Mouse (Mus musculus) neural tube, embryonic 15.5 days (tissue): ENCODE data around the gene Mum1. TPM values are rescaled to one million over a fixed set of nuclear protein-coding genes. Genes with fewer than 3 reads are reported as not detected.
A peak's percentile ranks its signal among the peaks of the same experiment; 100 is the strongest.

ENCODE experiments used
- ATAC-seq: fragments of 200-750 bp; cut with Nextera tagmentation; 2 replicates; pipeline ENCODE4 v1.8.0; 2017; ENCODE audit warnings: mild to moderate bottlenecking, moderate TSS enrichment, moderate library complexity; ENCODE audit not compliant: low FRiP score
- H3K27ac ChIP-seq: fragments of 300-500 bp; sonication (generic); replicated peaks from 2 replicates; pipeline ENCODE4 v1.5.1; 2015; ENCODE audit warnings: mild to moderate bottlenecking, inconsistent platforms
- H3K27me3 ChIP-seq: fragments of 300-500 bp; sonication (generic); replicated peaks from 2 replicates; pipeline ENCODE4 v1.6.1; 2015; ENCODE audit warnings: inconsistent platforms
- H3K36me3 ChIP-seq: fragments of 300-500 bp; sonication (generic); 2 replicates; pipeline ENCODE4 v1.6.1; 2015; ENCODE audit warnings: inconsistent platforms
- H3K4me1 ChIP-seq: fragments of 300-500 bp; sonication (generic); 2 replicates; pipeline ENCODE4 v1.6.1; 2015; ENCODE audit warnings: inconsistent platforms
- H3K4me2 ChIP-seq: fragments of 300-500 bp; sonication (generic); 2 replicates; pipeline ENCODE4 v1.6.1; 2015; ENCODE audit warnings: inconsistent platforms, mild to moderate bottlenecking, moderate library complexity
- H3K4me3 ChIP-seq: fragments of 300-500 bp; sonication (generic); replicated peaks from 2 replicates; pipeline ENCODE4 v1.5.1; 2015; ENCODE audit warnings: mild to moderate bottlenecking, inconsistent platforms
- H3K9ac ChIP-seq: fragments of 300-500 bp; sonication (generic); replicated peaks from 2 replicates; pipeline ENCODE4 v1.6.1; 2015; ENCODE audit warnings: mild to moderate bottlenecking, inconsistent platforms
- H3K9me3 ChIP-seq: fragments of 300-500 bp; sonication (generic); replicated peaks from 2 replicates; pipeline ENCODE4 v1.6.1; 2016; ENCODE audit warnings: inconsistent platforms
- WGBS: fragments of 180-500 bp; shearing (Covaris S2); methylation state at CpG from one replicate; pipeline ENCODE4 v1.1.7; 2015; ENCODE audit warnings: mixed read lengths; 5-methylcytosine and 5-hydroxymethylcytosine counted together
- polyA plus RNA-seq: library from polyadenylated mRNA; unstranded; fragments of >200 nt; fragmentation: Nextera tagmentation; extraction: Ambion mirVana; gene quantifications from 2 replicates; pipeline ENCODE4 v1.2.1, GENCODE M21; 2015

Gene Mum1
- polyA plus RNA-seq, 1 experiment from 2014 or later, result 46.8 TPM

DNA sequence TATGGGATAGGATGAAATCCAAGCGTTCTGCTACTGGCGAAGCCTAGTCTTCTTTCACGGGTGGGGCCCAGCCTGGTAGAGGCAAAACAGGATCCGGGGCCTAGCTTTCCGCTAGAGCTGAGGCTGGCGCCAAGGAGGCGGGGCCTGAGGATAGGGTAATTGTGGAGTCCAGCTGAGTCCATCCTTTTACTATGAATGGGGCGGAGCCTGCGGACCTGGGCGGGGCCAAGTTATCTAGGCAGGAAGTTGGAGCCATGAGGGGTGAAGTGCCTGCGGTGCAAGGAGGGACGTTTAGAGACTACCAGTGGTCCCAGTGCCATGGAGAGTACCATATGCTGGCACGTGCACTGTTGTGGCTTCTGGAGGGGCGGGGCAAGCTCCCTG lies 35.3 kb downstream of the Mum1 start:
- Histone ChIP-seq H3K4me1 (peaks cover 54% of the 10 kb centered on the region), H3K36me3 (peaks cover 20% of the 10 kb centered on the region), H3K4me3 (peak overlapping the region; percentile 51), H3K27ac (peak overlapping the region; percentile 88), H3K27me3 (no peaks in the 10 kb centered on the region), H3K9ac (peak overlapping the region; percentile 59), H3K4me2 (peak overlapping the region; percentile 91), H3K9me3 (no peaks in the 10 kb centered on the region)
- WGBS, result under 1% methylated on average over 14 of the region's 14 CpGs
- ATAC-seq, result peak; percentile 53

DNA sequence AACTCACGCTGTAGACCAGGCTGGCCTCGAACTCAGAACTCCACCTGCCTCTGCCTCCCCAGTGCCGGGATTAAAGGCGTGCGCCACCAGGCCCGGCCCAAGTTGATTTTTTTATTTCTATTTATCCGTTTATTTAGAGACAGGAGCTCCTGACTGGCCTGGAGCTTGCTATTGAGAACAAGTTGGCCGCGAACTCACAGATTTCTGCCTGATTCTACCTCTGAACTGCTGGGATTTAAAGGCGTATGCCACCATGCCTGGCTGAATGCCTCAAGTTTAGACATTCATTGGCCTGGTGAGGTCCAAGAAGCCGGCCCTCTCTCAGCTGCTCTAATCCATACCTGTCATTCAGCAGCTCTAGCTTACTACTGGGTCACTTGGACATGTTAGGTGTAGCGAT lies 35.9 kb downstream of the Mum1 start:
- Histone ChIP-seq H3K27ac (peak overlapping the region; percentile 88; the same call in 1 of the 2 replicates), H3K27me3 (no peaks in the 10 kb centered on the region), H3K4me1 (peaks cover 60% of the 10 kb centered on the region), H3K4me2 (peak overlapping the region; percentile 91), H3K4me3 (peak overlapping the region; percentile 51), H3K9me3 (no peaks in the 10 kb centered on the region), H3K9ac (peak overlapping the region; percentile 59; the same call in 1 of the 2 replicates), H3K36me3 (peaks cover 15% of the 10 kb centered on the region)
- 76% methylated on average over 12 of the region's 12 CpGs for WGBS
- no peak for ATAC-seq

DNA sequence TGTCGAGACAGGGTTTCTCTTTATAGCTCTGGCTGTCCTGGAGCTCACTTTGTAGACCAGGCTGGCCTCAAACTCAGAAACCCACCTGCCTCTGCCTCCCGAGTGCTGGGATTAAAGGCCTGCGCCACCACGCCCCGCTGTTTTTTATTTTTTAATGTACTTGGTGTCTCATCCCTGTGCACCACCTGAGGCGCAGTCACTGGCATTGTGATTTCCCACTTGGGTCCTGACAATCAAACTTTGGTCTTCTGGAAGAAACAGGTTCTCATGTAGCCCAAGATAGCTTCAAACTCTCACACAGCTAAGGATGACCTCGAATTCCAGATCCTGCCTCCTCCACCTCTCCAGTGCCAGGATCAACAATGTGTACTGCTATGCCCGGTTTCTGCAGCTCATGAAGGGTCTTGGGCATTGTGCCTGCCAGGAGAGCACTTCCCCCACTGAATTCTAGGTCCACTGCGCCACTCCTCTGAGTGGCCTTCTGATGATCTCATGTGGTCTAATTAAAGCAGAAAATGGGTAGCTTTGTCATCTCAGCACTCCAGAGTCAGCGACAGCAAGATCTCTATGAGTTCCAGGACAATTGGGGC lies 36.6 kb downstream of the Mum1 start:
- H3K4me1 ChIP-seq, result peaks cover 67% of the 10 kb centered on the region
- H3K27ac ChIP-seq, result no peak overlapping the region

DNA sequence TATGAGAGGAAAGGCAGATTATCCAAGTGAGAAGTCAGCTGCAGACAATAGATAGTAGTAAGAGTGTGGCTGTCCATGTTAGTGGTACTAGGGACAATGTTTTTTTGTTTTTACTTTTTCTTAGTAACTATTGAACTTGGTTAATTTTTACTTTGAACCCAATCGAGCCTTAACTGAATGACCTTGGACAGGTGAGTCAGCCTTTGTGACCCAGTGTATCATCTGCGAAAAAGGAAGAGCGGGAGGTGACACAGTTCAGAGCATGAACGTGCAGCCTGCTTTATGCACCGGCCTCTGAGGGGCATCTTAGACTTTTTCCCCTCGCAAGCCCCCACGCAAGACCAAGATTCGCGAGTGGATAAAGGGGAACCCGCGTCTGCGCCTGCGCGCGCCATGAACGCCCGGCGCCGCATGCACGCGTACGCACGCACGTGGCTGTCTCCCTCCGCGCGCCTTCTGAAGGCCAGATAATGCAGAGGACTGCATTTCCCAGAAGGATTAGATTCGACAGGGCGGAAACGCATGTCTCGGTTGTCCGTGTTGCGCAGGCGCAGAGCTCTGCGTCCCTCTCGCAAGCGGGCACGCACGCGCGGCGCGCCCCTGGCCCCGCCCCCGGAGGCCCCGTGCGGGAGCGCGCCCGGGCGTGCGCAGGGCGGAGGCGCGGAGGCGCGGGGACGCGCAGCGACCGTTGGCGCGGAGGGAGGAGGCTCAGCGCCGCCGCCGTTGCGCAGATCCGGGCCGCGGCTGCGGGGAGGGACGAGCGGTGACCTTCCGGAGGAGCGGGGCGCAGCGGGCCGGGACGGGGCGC lies 38.3 kb downstream of the Mum1 start:
- H3K9ac ChIP-seq, result peak overlapping the region; percentile 100
- peak overlapping the region; percentile 77 for H3K4me2 ChIP-seq
- H3K4me3 ChIP-seq, result peak overlapping the region; percentile 92
- no peaks in the 10 kb centered on the region for H3K36me3 ChIP-seq
- peak overlapping the region; percentile 88 for H3K27ac ChIP-seq
- H3K4me1 ChIP-seq, result peaks cover 74% of the 10 kb centered on the region
- H3K9me3 ChIP-seq, result no peaks in the 10 kb centered on the region
- H3K27me3 ChIP-seq, result no peaks in the 10 kb centered on the region
- 2% methylated on average over 70 of the region's 81 CpGs for WGBS
- peak; percentile 71 for ATAC-seq

More for the DNA sequence above, 36.6 kb downstream of the Mum1 start:
- peaks cover 11% of the 10 kb centered on the region for H3K36me3 ChIP-seq
- H3K9ac ChIP-seq, result no peak overlapping the region
- H3K27me3 ChIP-seq, result no peaks in the 10 kb centered on the region
- H3K4me2 ChIP-seq, result no peak overlapping the region
- 94% methylated on average over 10 of the region's 10 CpGs for WGBS
- no peak for ATAC-seq
- no peaks in the 10 kb centered on the region for H3K9me3 ChIP-seq
- H3K4me3 ChIP-seq, result no peak overlapping the region

DNA sequence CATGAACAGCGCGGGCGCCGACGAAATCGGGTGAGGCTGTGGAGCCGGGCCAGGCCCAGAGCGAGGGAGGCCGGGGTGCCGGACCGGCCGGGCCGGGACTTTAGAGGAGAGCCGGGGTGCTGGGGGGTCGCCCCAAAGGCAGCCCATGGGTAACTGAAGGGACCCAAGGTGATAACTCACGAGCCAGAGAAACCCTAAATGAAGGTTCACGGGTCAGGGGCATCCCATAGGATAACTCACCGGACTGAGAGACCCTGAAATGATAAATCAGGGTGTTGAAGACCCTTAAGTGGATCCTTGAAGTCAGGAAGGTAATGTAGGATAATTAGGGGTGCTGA lies 38.9 kb downstream of the Mum1 start:
- Histone ChIP-seq H3K27me3 (no peaks in the 10 kb centered on the region), H3K4me1 (peaks cover 73% of the 10 kb centered on the region), H3K36me3 (no peaks in the 10 kb centered on the region), H3K9me3 (no peaks in the 10 kb centered on the region), H3K4me2 (peak overlapping the region; percentile 77), H3K4me3 (peak overlapping the region; percentile 92), H3K27ac (peak overlapping the region; percentile 84), H3K9ac (peak overlapping the region; percentile 100)
- ATAC-seq, result no peak; the same call in 1 of the 2 replicates
- WGBS, result 1% methylated on average over 18 of the region's 18 CpGs

DNA sequence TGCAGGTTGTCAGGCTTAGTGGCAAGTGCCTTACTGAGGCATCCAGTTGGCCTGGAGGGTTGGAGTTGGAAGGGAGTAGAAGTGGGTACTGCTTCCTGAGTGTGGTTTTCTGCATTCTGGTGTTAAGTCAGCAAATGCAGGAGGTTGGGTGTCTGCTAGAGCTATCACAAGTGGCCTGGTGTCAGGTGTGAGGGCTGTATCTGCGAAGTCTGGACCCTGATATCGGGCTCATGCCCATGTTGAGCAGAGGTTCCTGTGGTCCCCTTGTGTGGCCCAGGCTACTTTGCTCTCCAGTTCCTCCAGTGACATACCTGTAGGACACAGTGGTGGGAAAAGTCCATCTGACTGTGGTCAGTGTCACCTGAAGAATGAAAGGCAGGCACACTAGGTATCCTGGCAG lies 43.9 kb downstream of the Mum1 start:
- H3K4me1 ChIP-seq, result peaks cover 74% of the 10 kb centered on the region
- whole genome bisulfite sequencing, result 93% methylated on average over 2 of the region's 2 CpGs
- H3K4me3 ChIP-seq, result no peak overlapping the region
- peaks cover 9% of the 10 kb centered on the region for H3K36me3 ChIP-seq
- no peak for ATAC-seq
- no peak overlapping the region for H3K27ac ChIP-seq
- no peaks in the 10 kb centered on the region for H3K9me3 ChIP-seq
- H3K9ac ChIP-seq, result peak overlapping the region; percentile 26; the same call in 1 of the 2 replicates
- no peak overlapping the region; the same call in 1 of the 2 replicates for H3K4me2 ChIP-seq
- H3K27me3 ChIP-seq, result no peaks in the 10 kb centered on the region

DNA sequence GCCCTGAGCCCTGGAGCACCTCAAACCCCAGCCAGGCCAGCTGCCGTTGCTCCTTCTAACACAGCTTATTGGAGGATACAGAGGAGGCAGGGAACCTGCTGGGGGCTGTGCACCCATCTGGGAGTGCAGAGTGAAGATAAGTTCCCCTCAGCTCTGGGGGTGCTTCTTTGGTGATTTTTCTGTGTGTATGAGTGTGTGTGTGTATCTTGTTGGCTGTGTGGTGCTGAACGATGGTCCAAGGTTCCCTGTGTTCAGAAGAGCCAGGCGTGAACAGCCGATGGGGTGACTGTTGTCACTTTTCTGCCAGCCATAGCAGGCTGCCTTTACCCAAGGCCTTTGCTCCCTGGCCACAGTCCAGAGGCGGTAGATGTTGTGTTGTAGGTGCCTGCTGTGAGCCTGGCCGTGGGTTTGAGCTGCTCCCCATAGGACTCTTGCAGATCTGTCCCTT lies 44.5 kb downstream of the Mum1 start:
- H3K9ac ChIP-seq, result 0 out of 2 replicates have a peak overlapping the region, but pooled peaks have one; percentile 26
- no peak overlapping the region for H3K27ac ChIP-seq
- H3K27me3 ChIP-seq, result no peaks in the 10 kb centered on the region
- ATAC-seq, result no peak
- no peak overlapping the region for H3K4me3 ChIP-seq
- WGBS, result 73% methylated on average over 6 of the region's 6 CpGs
- H3K4me1 ChIP-seq, result peaks cover 70% of the 10 kb centered on the region
- no peak overlapping the region; the same call in 1 of the 2 replicates for H3K4me2 ChIP-seq
- peaks cover 13% of the 10 kb centered on the region for H3K36me3 ChIP-seq
- H3K9me3 ChIP-seq, result no peaks in the 10 kb centered on the region

DNA sequence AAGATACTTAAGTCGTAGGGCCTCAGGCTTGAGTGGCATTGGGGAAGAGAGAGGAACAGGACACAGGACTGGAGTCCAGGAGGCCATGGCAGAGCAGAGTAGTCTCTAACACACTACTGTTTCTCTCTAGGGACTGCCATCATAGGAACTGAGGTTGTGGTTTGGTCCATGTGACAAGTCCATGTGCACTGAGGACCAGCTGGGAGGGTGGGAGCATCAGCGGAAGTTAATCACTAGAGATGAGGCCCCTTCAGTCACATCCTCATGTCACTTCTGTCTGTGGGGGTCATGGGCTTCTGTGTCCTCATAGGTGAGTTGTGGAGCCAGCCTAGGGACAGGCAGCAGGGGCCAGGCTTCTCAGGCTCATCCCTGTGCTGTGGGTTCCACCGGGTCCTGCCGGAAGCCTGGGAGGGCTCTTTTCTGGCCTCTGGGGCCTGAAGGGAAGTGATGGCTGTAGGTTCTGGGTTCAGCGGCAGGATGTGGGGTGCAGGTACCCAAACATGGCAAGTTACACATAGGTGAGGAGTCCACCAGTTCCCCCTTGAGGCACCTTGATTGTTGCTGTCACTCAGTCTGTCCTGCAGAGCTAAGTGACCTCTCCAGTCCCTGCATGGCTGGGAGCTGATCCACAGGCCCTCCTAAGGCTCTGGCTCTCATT lies 45.1 kb downstream of the Mum1 start:
- no peaks in the 10 kb centered on the region for H3K9me3 ChIP-seq
- peaks cover 65% of the 10 kb centered on the region for H3K4me1 ChIP-seq
- no peak for ATAC-seq
- H3K27ac ChIP-seq, result no peak overlapping the region
- no peak overlapping the region for H3K4me2 ChIP-seq
- peaks cover 18% of the 10 kb centered on the region for H3K36me3 ChIP-seq
- no peak overlapping the region for H3K4me3 ChIP-seq
- WGBS, result 89% methylated on average over 5 of the region's 5 CpGs
- no peak overlapping the region for H3K9ac ChIP-seq
- no peaks in the 10 kb centered on the region for H3K27me3 ChIP-seq

DNA sequence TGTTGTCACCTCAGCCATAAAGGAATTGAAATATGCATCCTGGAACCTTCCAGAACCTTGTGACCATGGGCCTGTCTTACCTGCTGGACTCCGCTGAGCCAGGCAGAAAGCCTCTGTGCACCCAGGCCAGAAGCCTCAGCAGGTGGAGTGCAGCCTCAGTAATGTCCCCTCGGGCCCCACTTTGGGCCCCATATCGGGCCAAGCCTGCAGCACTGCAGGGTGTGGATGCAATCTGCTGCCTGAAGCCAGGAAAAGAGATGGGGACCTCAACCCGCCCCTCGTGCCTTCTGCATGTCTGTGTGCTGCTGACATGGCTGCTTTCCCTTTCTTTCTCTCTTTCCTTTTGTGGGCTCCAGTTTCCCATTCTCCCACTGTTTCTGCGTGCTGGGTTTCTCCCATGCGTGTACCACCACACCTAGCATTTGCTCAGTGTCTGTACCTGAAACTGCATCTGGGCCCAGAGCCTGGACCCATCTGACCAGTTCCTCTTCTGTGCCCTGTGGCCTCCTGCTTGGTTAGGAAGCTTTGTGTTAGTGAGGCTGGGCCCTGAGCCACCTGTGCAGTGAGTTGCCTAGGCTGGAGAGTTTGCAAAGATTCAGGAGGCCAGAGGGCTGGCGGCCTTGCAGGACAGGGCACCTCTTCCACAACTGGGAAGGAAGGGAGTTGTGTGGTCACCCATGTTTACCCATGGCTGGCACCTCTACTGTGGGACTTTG lies 45.8 kb downstream of the Mum1 start:
- H3K36me3 ChIP-seq, result peaks cover 24% of the 10 kb centered on the region

DNA sequence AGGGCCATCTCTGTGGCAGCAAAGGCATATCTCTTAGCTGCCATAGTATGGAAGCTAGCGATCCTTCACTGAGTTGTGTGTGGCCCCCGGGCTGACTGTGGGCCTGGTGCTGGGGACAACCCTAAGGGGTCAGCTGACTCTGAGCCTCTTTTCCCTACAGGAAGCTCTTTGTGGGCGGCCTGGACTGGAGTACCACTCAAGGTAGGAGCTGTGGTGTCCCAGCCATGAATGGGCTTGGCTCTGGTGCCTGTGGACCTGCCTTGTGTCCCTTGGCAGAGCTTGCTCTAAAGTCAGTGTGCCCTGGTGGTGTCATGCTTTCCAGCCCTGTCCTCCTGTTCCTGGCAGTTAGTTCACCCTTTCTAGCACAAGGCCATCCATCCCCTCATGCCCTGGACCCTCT lies 47.6 kb downstream of the Mum1 start:
- ATAC-seq, result no peak
- WGBS, result 89% methylated on average over 3 of the region's 3 CpGs

More for the DNA sequence above, 45.8 kb downstream of the Mum1 start:
- ATAC-seq, result no peak
- H3K4me1 ChIP-seq, result peaks cover 58% of the 10 kb centered on the region
- no peaks in the 10 kb centered on the region for H3K27me3 ChIP-seq
- H3K4me3 ChIP-seq, result no peak overlapping the region
- no peak overlapping the region for H3K27ac ChIP-seq
- WGBS, result 89% methylated on average over 8 of the region's 8 CpGs
- H3K4me2 ChIP-seq, result no peak overlapping the region
- H3K9ac ChIP-seq, result no peak overlapping the region; the same call in 1 of the 2 replicates
- H3K9me3 ChIP-seq, result no peaks in the 10 kb centered on the region

DNA sequence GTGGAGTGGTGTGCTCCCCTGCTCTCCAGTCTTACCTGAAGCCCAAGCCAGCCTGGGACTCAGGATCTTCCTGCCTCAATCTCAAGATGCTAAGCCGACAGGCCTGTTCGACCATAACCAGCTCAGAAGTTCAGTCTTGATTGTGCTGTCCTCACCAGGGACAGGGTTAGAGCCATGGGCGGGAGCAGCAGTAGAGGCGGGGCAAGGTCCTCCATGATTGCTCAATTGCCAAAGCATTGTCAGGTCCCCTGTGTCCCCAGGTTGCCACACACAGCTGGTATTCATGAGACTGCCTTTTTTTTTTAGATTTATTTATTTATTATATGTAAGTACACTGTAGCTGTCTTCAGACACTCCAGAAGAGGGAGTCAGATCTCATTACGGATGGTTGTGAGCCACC lies 50.0 kb downstream of the Mum1 start:
- H3K4me3 ChIP-seq, result no peak overlapping the region
- WGBS, result 86% methylated on average over 5 of the region's 5 CpGs
- H3K27ac ChIP-seq, result no peak overlapping the region
- H3K27me3 ChIP-seq, result no peaks in the 10 kb centered on the region
- H3K4me1 ChIP-seq, result peaks cover 17% of the 10 kb centered on the region
- no peaks in the 10 kb centered on the region for H3K9me3 ChIP-seq
- peaks cover 65% of the 10 kb centered on the region for H3K36me3 ChIP-seq
- H3K4me2 ChIP-seq, result no peak overlapping the region
- no peak for ATAC-seq
- H3K9ac ChIP-seq, result no peak overlapping the region

More for the DNA sequence above, 47.6 kb downstream of the Mum1 start:
- peaks cover 43% of the 10 kb centered on the region for H3K36me3 ChIP-seq
- no peak overlapping the region for H3K9ac ChIP-seq
- H3K4me2 ChIP-seq, result no peak overlapping the region
- no peak overlapping the region for H3K27ac ChIP-seq
- no peaks in the 10 kb centered on the region for H3K27me3 ChIP-seq
- H3K9me3 ChIP-seq, result no peaks in the 10 kb centered on the region
- H3K4me1 ChIP-seq, result peaks cover 39% of the 10 kb centered on the region
- no peak overlapping the region for H3K4me3 ChIP-seq
